Comparison of ENCODE assay signal across 8 mouse cellular contexts in the genomic region with DNA sequence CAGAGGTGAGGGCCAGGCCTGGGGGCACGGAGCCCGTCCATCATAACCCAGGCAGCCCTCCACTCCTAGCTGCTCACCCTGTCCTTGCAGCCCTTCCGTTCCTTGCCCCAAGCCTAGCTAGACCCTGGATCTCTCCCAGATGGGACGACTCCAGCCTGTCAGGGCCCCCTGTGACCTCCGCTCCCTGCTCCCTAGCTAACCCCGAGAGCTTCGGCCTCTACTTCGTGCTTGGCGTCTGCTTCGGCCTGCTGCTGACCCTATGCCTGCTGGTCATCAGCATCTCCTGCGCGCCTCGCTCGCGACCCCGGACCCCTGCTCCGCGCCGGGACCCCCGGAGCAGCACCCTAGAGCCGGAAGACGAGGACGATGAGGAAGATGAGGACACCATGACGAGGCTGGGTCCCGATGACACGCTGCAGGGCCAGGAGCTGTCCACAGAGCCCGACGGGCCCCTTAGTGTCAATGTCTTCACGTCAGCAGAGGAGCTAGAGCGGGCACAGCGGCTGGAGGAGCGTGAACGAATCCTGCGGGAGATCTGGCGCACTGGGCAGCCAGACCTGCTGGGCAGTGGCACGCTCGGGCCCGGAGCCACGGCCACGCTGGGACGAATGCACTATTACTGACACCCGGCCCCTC. TPM values are rescaled to one million over a fixed set of nuclear protein-coding genes. Genes with fewer than 3 reads are reported as not detected.
DNase-seq lines count a peak whose midpoint lies in the region; ATAC-seq and TF ChIP-seq lines count a peak whose summit lies in the region.

No protein-coding gene starts in this region.

- peak overlapping the region; percentile 61 for H3K4me3 ChIP-seq in layer of hippocampus, adult 2 months
- H3K4me3 ChIP-seq in forebrain, embryonic 11.5 days (ENCODE audit: low read depth, low read length): peak overlapping the region; percentile 44
- H3K4me3 ChIP-seq in kidney, embryonic 15.5 days (replicated peaks): peak overlapping the region; percentile 65
- peak overlapping the region; percentile 47 for H3K4me3 ChIP-seq in midbrain, embryonic 12.5 days

- WGBS in forebrain, embryonic 11.5 days: 21% methylated on average over 42 of the region's 42 CpGs
- 12% methylated on average over 42 of the region's 42 CpGs for WGBS in kidney, embryonic 15.5 days
- 19% methylated on average over 42 of the region's 42 CpGs for WGBS in midbrain, embryonic 12.5 days

- peak overlapping the region; percentile 52; the same call in 1 of the 2 replicates for H3K9ac ChIP-seq in forebrain, embryonic 11.5 days (ENCODE audit: low read length)
- peak overlapping the region; percentile 75 for H3K9ac ChIP-seq in kidney, embryonic 15.5 days
- 0 out of 2 replicates have a peak overlapping the region, but pooled peaks have one; percentile 42 for H3K9ac ChIP-seq in midbrain, embryonic 12.5 days (replicated peaks)

- H3K27me3 ChIP-seq in forebrain, embryonic 11.5 days (ENCODE audit: control insufficient read depth, insufficient read depth, low read length): peaks cover 28% of the 10 kb centered on the region
- H3K27me3 ChIP-seq in kidney, embryonic 15.5 days: no peaks in the 10 kb centered on the region
- peaks cover 52% of the 10 kb centered on the region for H3K27me3 ChIP-seq in midbrain, embryonic 12.5 days

- H3K27ac ChIP-seq in layer of hippocampus, adult 2 months: peak overlapping the region; percentile 67; the same call in 1 of the 2 replicates
- no peak overlapping the region for H3K27ac ChIP-seq in forebrain, embryonic 11.5 days (ENCODE audit: low read depth, low read length)
- H3K27ac ChIP-seq in kidney, embryonic 15.5 days: peak overlapping the region; percentile 99
- H3K27ac ChIP-seq in midbrain, embryonic 12.5 days (replicated peaks): no peak overlapping the region

- ATAC-seq in forebrain, embryonic 11.5 days (replicated peaks; ENCODE audit: low FRiP score): no peak; the same call in 1 of the 2 replicates
- ATAC-seq in kidney, embryonic 15.5 days (replicated peaks; ENCODE audit: low FRiP score): 0 out of 2 replicates have a peak, but pooled peaks have one; percentile 1
- ATAC-seq in midbrain, embryonic 12.5 days (ENCODE audit: low FRiP score, low read depth): no peak

- DNase-seq in layer of hippocampus, adult 2 months (ENCODE audit: low spot score in 2 of 2): no peak
- no peak for DNase-seq in layer of hippocampus, postnatal 36 days
- no peak for DNase-seq in forebrain, embryonic 11.5 days (ENCODE audit: low spot score)
- DNase-seq in embryo, embryonic 10 days (ENCODE audit: low spot score): no peak
- DNase-seq in right cerebral cortex, postnatal 4 days: no peak
- no peak for DNase-seq in urinary bladder, postnatal 25 days (ENCODE audit: low spot score)

- no peak for TF ChIP-seq CTCF in layer of hippocampus, adult 2 months (conservative IDR thresholded peaks at IDR 0.05)

- peak overlapping the region; percentile 71 for H3K4me2 ChIP-seq in forebrain, embryonic 11.5 days (ENCODE audit: low read depth, low read length, severe bottlenecking)
- peak overlapping the region; percentile 74 for H3K4me2 ChIP-seq in kidney, embryonic 15.5 days
- H3K4me2 ChIP-seq in midbrain, embryonic 12.5 days (replicated peaks): peak overlapping the region; percentile 69

- H3K4me1 ChIP-seq in forebrain, embryonic 11.5 days (replicated peaks; ENCODE audit: control insufficient read depth, insufficient read depth, low read length): peaks cover 7% of the 10 kb centered on the region
- peaks cover 75% of the 10 kb centered on the region for H3K4me1 ChIP-seq in kidney, embryonic 15.5 days
- peaks cover 21% of the 10 kb centered on the region for H3K4me1 ChIP-seq in midbrain, embryonic 12.5 days

- no peaks in the 10 kb centered on the region for H3K9me3 ChIP-seq in forebrain, embryonic 11.5 days (ENCODE audit: control insufficient read depth, low read length)
- H3K9me3 ChIP-seq in kidney, embryonic 15.5 days (replicated peaks): no peaks in the 10 kb centered on the region
- H3K9me3 ChIP-seq in midbrain, embryonic 12.5 days: no peaks in the 10 kb centered on the region

- no peaks in the 10 kb centered on the region for H3K36me3 ChIP-seq in forebrain, embryonic 11.5 days (ENCODE audit: control insufficient read depth, insufficient read depth, low read length)
- peaks cover 31% of the 10 kb centered on the region for H3K36me3 ChIP-seq in kidney, embryonic 15.5 days
- H3K36me3 ChIP-seq in midbrain, embryonic 12.5 days: no peaks in the 10 kb centered on the region

RNA-seq across cellular contexts. Expression of a gene that starts 1.6 kb away (rescaled TPM):
- total RNA-seq in layer of hippocampus, adult 2 months (2021): 1 to 10 TPM; 3.3 to 3.6 TPM
- 1 to 10 TPM; 1.6 to 2.1 TPM for total RNA-seq in layer of hippocampus, postnatal 36 days (2021)
- polyA plus RNA-seq in forebrain, embryonic 11.5 days (2014; fragmentation: Nextera tagmentation; extraction: Ambion mirVana): 18.6 and 19.0 TPM in 2 replicates
- 90.0 and 98.5 TPM in 2 replicates for polyA plus RNA-seq in kidney, embryonic 15.5 days (2015; fragmentation: Nextera tagmentation; extraction: Ambion mirVana)
- polyA plus RNA-seq in midbrain, embryonic 12.5 days (2016; fragmentation: Nextera tagmentation; extraction: Ambion mirVana): 18.6 and 26.8 TPM in 2 replicates

RNA-seq across cellular contexts. Expression of a gene that starts 14.1 kb away (rescaled TPM):
- under 1 TPM; 0.59 to 0.81 TPM for total RNA-seq in layer of hippocampus, adult 2 months (2021)
- total RNA-seq in layer of hippocampus, postnatal 36 days (2021): under 1 TPM; 0.80 to 0.86 TPM
- polyA plus RNA-seq in forebrain, embryonic 11.5 days (2014; fragmentation: Nextera tagmentation; extraction: Ambion mirVana): 1.6 TPM in 2 replicates
- polyA plus RNA-seq in kidney, embryonic 15.5 days (2015; fragmentation: Nextera tagmentation; extraction: Ambion mirVana): 8.3 and 9.5 TPM in 2 replicates
- 1.6 and 1.7 TPM in 2 replicates for polyA plus RNA-seq in midbrain, embryonic 12.5 days (2016; fragmentation: Nextera tagmentation; extraction: Ambion mirVana)

RNA-seq across cellular contexts. Expression of a gene that starts 45.4 kb away (rescaled TPM):
- total RNA-seq in layer of hippocampus, adult 2 months (2021): 10 to 100 TPM; 24.8 to 26.6 TPM
- total RNA-seq in layer of hippocampus, postnatal 36 days (2021): 10 to 100 TPM; 28.5 to 29.0 TPM
- 37.4 and 37.5 TPM in 2 replicates for polyA plus RNA-seq in forebrain, embryonic 11.5 days (2014; fragmentation: Nextera tagmentation; extraction: Ambion mirVana)
- 38.2 and 41.3 TPM in 2 replicates for polyA plus RNA-seq in kidney, embryonic 15.5 days (2015; fragmentation: Nextera tagmentation; extraction: Ambion mirVana)
- polyA plus RNA-seq in midbrain, embryonic 12.5 days (2016; fragmentation: Nextera tagmentation; extraction: Ambion mirVana): 48.8 and 49.0 TPM in 2 replicates

RNA-seq across cellular contexts. Expression of a gene that starts 52.7 kb away (rescaled TPM):
- total RNA-seq in layer of hippocampus, adult 2 months (2021): 10 to 100 TPM; 13.4 to 13.8 TPM
- total RNA-seq in layer of hippocampus, postnatal 36 days (2021): 10 to 100 TPM; 16.5 to 18.1 TPM
- 43.0 and 44.4 TPM in 2 replicates for polyA plus RNA-seq in forebrain, embryonic 11.5 days (2014; fragmentation: Nextera tagmentation; extraction: Ambion mirVana)
- 51.8 and 52.9 TPM in 2 replicates for polyA plus RNA-seq in kidney, embryonic 15.5 days (2015; fragmentation: Nextera tagmentation; extraction: Ambion mirVana)
- 42.1 and 42.9 TPM in 2 replicates for polyA plus RNA-seq in midbrain, embryonic 12.5 days (2016; fragmentation: Nextera tagmentation; extraction: Ambion mirVana)

RNA-seq across cellular contexts. Expression of a gene that starts 53.4 kb away (rescaled TPM):
- total RNA-seq in layer of hippocampus, adult 2 months (2021): 100 to 1,000 TPM; 150 to 166 TPM
- total RNA-seq in layer of hippocampus, postnatal 36 days (2021): 100 to 1,000 TPM; 148 to 151 TPM
- 251 and 263 TPM in 2 replicates for polyA plus RNA-seq in forebrain, embryonic 11.5 days (2014; fragmentation: Nextera tagmentation; extraction: Ambion mirVana)
- 219 and 230 TPM in 2 replicates for polyA plus RNA-seq in kidney, embryonic 15.5 days (2015; fragmentation: Nextera tagmentation; extraction: Ambion mirVana)
- 265 and 274 TPM in 2 replicates for polyA plus RNA-seq in midbrain, embryonic 12.5 days (2016; fragmentation: Nextera tagmentation; extraction: Ambion mirVana)

Comparison
In these comparisons a context has a peak if more than half of its experiments do, and no peak if none do; other contexts are left out.
1. H3K27ac ChIP-seq: peak in layer of hippocampus, adult 2 months (single experiment) and kidney, embryonic 15.5 days (single experiment); none in forebrain, embryonic 11.5 days (single experiment) and midbrain, embryonic 12.5 days (single experiment).
2. Peak in every context shown above with its lines, with median percentiles within 50 percentile points of each other: H3K4me3 ChIP-seq, H3K4me2 ChIP-seq and H3K9ac ChIP-seq.